Mouse (Mus musculus) brain, embryonic 14.5 days (tissue): ENCODE data around the gene Elovl5.

ENCODE experiments used
- CTCF ChIP-seq: fragments of 200-500 bp; IDR thresholded peaks from 2 replicates; pipeline ENCODE4 v1.5.1; 2012; ENCODE audit warnings: inconsistent platforms, mild to moderate bottlenecking, moderate library complexity, borderline replicate concordance; ENCODE audit not compliant: insufficient read depth, insufficient read length; ENCODE audit errors: extremely low read depth
- POLR2A ChIP-seq: fragments of 200-500 bp; IDR thresholded peaks from 2 replicates; pipeline ENCODE4 v1.6.1; 2012; ENCODE audit warnings: mild to moderate bottlenecking, inconsistent platforms, borderline replicate concordance; ENCODE audit not compliant: poor library complexity, insufficient read depth, insufficient read length, severe bottlenecking; ENCODE audit errors: extremely low read depth

DNA sequence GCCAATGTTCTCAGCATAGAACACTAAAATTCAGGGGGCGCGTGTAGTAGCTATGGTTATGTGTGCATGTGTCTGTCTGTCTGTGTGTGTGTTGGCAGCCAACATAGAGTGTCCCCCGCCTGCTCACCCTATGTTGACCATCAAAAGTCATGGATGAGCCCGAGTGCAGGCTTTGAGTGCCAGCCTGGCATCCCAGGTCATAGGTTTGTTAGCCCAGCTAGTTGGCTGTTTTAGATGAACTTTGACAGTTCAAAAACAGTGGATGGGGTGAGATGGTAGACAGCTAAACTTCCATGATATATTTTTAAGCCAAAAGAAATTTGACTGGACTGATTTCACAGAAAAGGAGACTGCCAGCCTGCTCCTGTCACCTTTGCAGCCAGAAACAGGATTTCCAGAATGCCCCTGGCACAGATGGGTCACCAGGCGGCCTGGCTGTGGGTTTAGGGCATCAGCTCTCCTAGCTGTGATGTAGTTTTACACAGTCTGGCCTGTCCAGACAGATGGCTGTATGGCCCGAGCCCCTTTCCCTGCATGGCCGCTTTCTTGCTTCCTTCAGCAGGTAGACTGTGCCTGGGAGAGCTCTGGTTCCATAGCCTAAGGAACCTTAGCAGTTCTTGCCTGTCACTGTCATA lies 33.8 kb downstream of the Elovl5 start:
- TF ChIP-seq POLR2A (no peak), CTCF (no peak)
